In the genomic region with DNA sequence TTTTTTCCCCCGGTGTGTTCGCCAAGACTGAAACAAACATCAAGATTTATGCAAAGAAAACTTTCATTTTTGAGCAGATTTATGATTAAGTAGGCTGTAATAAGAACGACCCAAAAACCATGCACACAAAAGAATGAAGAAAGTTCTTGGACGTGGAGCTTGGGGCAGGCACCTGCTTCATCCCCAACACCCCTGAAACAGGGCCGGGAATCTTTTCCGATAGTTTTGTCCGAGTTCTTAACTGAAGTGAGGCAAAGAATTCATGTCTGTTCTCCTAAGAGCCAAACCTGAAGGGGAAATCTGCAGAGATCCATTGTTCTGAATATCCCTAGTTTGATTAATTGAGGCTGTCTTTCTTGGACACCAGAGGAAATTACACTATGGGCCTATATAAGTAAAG, we compare ENCODE assay signal across 9 mouse cellular contexts. TPM values are rescaled to one million over a fixed set of nuclear protein-coding genes. Genes with fewer than 3 reads are reported as not detected.
DNase-seq lines count a peak whose midpoint lies in the region; ATAC-seq and TF ChIP-seq lines count a peak whose summit lies in the region.
"Had no signal": no experiment of that assay in that cellular context is flagged by ENCODE, and none has a peak within 500 bp of the region (broad histone marks: within the 10 kb centered on the region; RNA-seq: fewer than 3 reads in every experiment).

No protein-coding gene starts in this region.

- no peaks in the 10 kb centered on the region for H3K9me3 ChIP-seq in heart, embryonic 13.5 days
- no peaks in the 10 kb centered on the region for H3K9me3 ChIP-seq in MEL (replicated peaks; ENCODE audit: insufficient read depth, low read length)
- H3K9me3 ChIP-seq in hindbrain, embryonic 14.5 days (ENCODE audit: control insufficient read depth, low read length), result no peaks in the 10 kb centered on the region
- H3K9me3 ChIP-seq in midbrain, embryonic 11.5 days (ENCODE audit: control insufficient read depth, low read length), result no peaks in the 10 kb centered on the region

- 60% methylated on average over 7 of the region's 7 CpGs for WGBS in heart, embryonic 13.5 days
- 71% methylated on average over 7 of the region's 7 CpGs for WGBS in hindbrain, embryonic 14.5 days
- 77% methylated on average over 7 of the region's 7 CpGs for WGBS in midbrain, embryonic 11.5 days

- TF ChIP-seq RAD21 in MEL (IDR thresholded peaks at IDR 0.05; ENCODE audit: low read depth, low read length), result no peak

- no peaks in the 10 kb centered on the region for H3K27me3 ChIP-seq in heart, embryonic 13.5 days (replicated peaks)
- H3K27me3 ChIP-seq in MEL (ENCODE audit: control insufficient read depth in 1 of 2, insufficient read depth in 2 of 2, low read length in 2 of 2), result no peaks in the 10 kb centered on the region
- no peaks in the 10 kb centered on the region for H3K27me3 ChIP-seq in hindbrain, embryonic 14.5 days (ENCODE audit: control insufficient read depth, insufficient read depth, low read length)
- no peaks in the 10 kb centered on the region for H3K27me3 ChIP-seq in midbrain, embryonic 11.5 days (ENCODE audit: control insufficient read depth, insufficient read depth, low read length)

- peaks cover 7% of the 10 kb centered on the region for H3K79me2 ChIP-seq in MEL (ENCODE audit: control insufficient read depth, insufficient read depth, low read length, poor library complexity)

- no peak for TF ChIP-seq CTCF in MEL (IDR thresholded peaks at IDR 0.05 in 2 of 3, conservative IDR thresholded peaks at IDR 0.05 in 1 of 3; ENCODE audit: control insufficient read depth in 1 of 3, insufficient read depth in 1 of 3, low read depth in 2 of 3, low read length in 3 of 3, poor library complexity in 1 of 3, severe bottlenecking in 1 of 3)

- TF ChIP-seq POLR2A in MEL (IDR thresholded peaks at IDR 0.05; ENCODE audit: control insufficient read depth in 1 of 2, insufficient read depth in 1 of 2, low read depth in 1 of 2, low read length in 2 of 2, poor library complexity in 1 of 2), result no peak

- TF ChIP-seq EP300 in MEL (IDR thresholded peaks at IDR 0.05; ENCODE audit: low read depth in 1 of 2, low read length in 2 of 2), result no peak

- H3K36me3 ChIP-seq in heart, embryonic 13.5 days, result peaks cover 10% of the 10 kb centered on the region
- peaks cover 0 to 9% of the 10 kb centered on the region in 2 experiments; a peak in 2 of 4 replicates for H3K36me3 ChIP-seq in MEL (ENCODE audit: control insufficient read depth in 1 of 2, insufficient read depth in 2 of 2, low read length in 2 of 2)
- H3K36me3 ChIP-seq in hindbrain, embryonic 14.5 days (replicated peaks; ENCODE audit: control insufficient read depth, insufficient read depth), result peaks cover 11% of the 10 kb centered on the region
- H3K36me3 ChIP-seq in midbrain, embryonic 11.5 days (ENCODE audit: control insufficient read depth, insufficient read depth, low read length), result no peaks in the 10 kb centered on the region

- H3K27ac ChIP-seq in heart, embryonic 13.5 days (replicated peaks), result peak overlapping the region; percentile 86
- no peak overlapping the region for H3K27ac ChIP-seq in MEL (ENCODE audit: control insufficient read depth, low read depth, low read length)
- no peak overlapping the region for H3K27ac ChIP-seq in hindbrain, embryonic 14.5 days
- no peak overlapping the region for H3K27ac ChIP-seq in midbrain, embryonic 11.5 days (ENCODE audit: low read depth, low read length)

- DNase-seq in heart, postnatal 25 days (ENCODE audit: low spot score), result no peak
- DNase-seq in MEL (ENCODE audit: low read depth, low spot score), result no peak
- DNase-seq in hindbrain, embryonic 14.5 days (ENCODE audit: low spot score), result no peak
- peak; percentile 83 for DNase-seq in midbrain, embryonic 11.5 days (ENCODE audit: low spot score, missing footprints)
- DNase-seq in thymus, postnatal 25 days, result no peak
- DNase-seq in T-cell, adult 2 months (ENCODE audit: low spot score), result no peak
- no peak for DNase-seq in left cerebral cortex, postnatal 4 days

- peaks cover 90% of the 10 kb centered on the region for H3K4me1 ChIP-seq in heart, embryonic 13.5 days
- H3K4me1 ChIP-seq in MEL (ENCODE audit: control insufficient read depth in 1 of 2, insufficient read depth in 2 of 2, low read length in 2 of 2), result peaks cover 0 to 7% of the 10 kb centered on the region in 2 experiments; a peak in 2 of 4 replicates
- H3K4me1 ChIP-seq in hindbrain, embryonic 14.5 days (replicated peaks; ENCODE audit: control insufficient read depth, insufficient read depth, low read length), result peaks cover 17% of the 10 kb centered on the region
- H3K4me1 ChIP-seq in midbrain, embryonic 11.5 days (ENCODE audit: control insufficient read depth, insufficient read depth, low read length), result peaks cover 17% of the 10 kb centered on the region

- H3K4me2 ChIP-seq in heart, embryonic 13.5 days, result peak overlapping the region; percentile 74
- H3K4me2 ChIP-seq in hindbrain, embryonic 14.5 days (replicated peaks), result peak overlapping the region; percentile 73
- H3K4me2 ChIP-seq in midbrain, embryonic 11.5 days, result peak overlapping the region; percentile 62

- H3K4me3 ChIP-seq in heart, embryonic 13.5 days, result peak overlapping the region; percentile 70
- peak overlapping the region; percentile 57 to 100 for H3K4me3 ChIP-seq in MEL (ENCODE audit: control insufficient read depth in 1 of 2, insufficient read depth in 1 of 2, low read depth in 2 of 2, low read length in 2 of 2)
- H3K4me3 ChIP-seq in hindbrain, embryonic 14.5 days (replicated peaks; ENCODE audit: low read length), result peak overlapping the region; percentile 84
- peak overlapping the region; percentile 88 for H3K4me3 ChIP-seq in midbrain, embryonic 11.5 days (ENCODE audit: low read depth, low read length)

- no peak for ATAC-seq in heart, embryonic 13.5 days (ENCODE audit: extremely low read depth, insufficient number of reproducible peaks, low FRiP score, low TSS enrichment)
- no peak for ATAC-seq in hindbrain, embryonic 14.5 days (ENCODE audit: low FRiP score)
- ATAC-seq in midbrain, embryonic 11.5 days (ENCODE audit: low FRiP score), result no peak

- intact Hi-C loops in heart, postnatal 25 days (cut with DNase I), result no loop called here
- intact Hi-C loops in left cerebral cortex, postnatal 4 days (cut with DNase I), result no loop called here

- peak overlapping the region; percentile 83 for H3K9ac ChIP-seq in heart, embryonic 13.5 days
- H3K9ac ChIP-seq in MEL (ENCODE audit: control insufficient read depth, low read depth, low read length, poor library complexity, severe bottlenecking), result peak overlapping the region; percentile 100
- peak overlapping the region; percentile 89 for H3K9ac ChIP-seq in hindbrain, embryonic 14.5 days
- H3K9ac ChIP-seq in midbrain, embryonic 11.5 days (ENCODE audit: low read length), result peak overlapping the region; percentile 95; the same call in 1 of the 2 replicates

TF ChIP-seq in MEL, 35 proteins besides CTCF, POLR2A, EP300 and RAD21:
- TF ChIP-seq KAT2A (conservative IDR thresholded peaks at IDR 0.05; ENCODE audit: low read depth, low read length) (no peak), MAZ (IDR thresholded peaks at IDR 0.05; ENCODE audit: low read depth, low read length) (no peak), ZC3H11A (IDR thresholded peaks at IDR 0.05; ENCODE audit: low read depth, low read length) (no peak), MEF2A (IDR thresholded peaks at IDR 0.05; ENCODE audit: extremely low read depth, insufficient replicate concordance, low read depth, low read length, poor library complexity, severe bottlenecking) (no peak), USF1 (IDR thresholded peaks at IDR 0.05; ENCODE audit: low read depth, low read length) (no peak), HCFC1 (IDR thresholded peaks at IDR 0.05; ENCODE audit: low read depth, low read length) (no peak), SMC3 (IDR thresholded peaks at IDR 0.05; ENCODE audit: low read depth, low read length) (no peak), ZNF384 (IDR thresholded peaks at IDR 0.05; ENCODE audit: low read depth, low read length) (no peak), MYC (IDR thresholded peaks at IDR 0.05; ENCODE audit: low read depth, low read length) (no peak), ZKSCAN1 (IDR thresholded peaks at IDR 0.05; ENCODE audit: low read depth, low read length) (no peak)

RNA-seq across cellular contexts. Expression of a gene that starts 1.1 kb away (rescaled TPM):
- 6.0 and 6.3 TPM in 2 replicates for polyA plus RNA-seq in heart, embryonic 13.5 days (2015; fragmentation: Nextera tagmentation; extraction: Ambion mirVana)
- total RNA-seq in heart, postnatal 25 days (2021), result 1 to 10 TPM; 2.6 to 3.3 TPM
- total RNA-seq in MEL (2012; rRNA removed), result 7.1 and 7.9 TPM in 2 replicates
- 10 to 100 TPM in 1 of 2 experiments, not detected in 1; 15.7 TPM for polyA plus RNA-seq in MEL (2012; ENCODE audit: insufficient read depth in 1 of 2, insufficient read length in 2 of 2, low read depth in 1 of 2, low replicate concordance in 2 of 2, missing spikeins in 1 of 2)
- polyA plus RNA-seq in hindbrain, embryonic 14.5 days (2014; fragmentation: Nextera tagmentation; extraction: Ambion mirVana), result 11.6 and 12.6 TPM in 2 replicates
- polyA plus RNA-seq in midbrain, embryonic 11.5 days (2014; fragmentation: Nextera tagmentation; extraction: Ambion mirVana), result 9.9 and 11.2 TPM in 2 replicates
- 10 to 100 TPM; 21.1 to 21.3 TPM for total RNA-seq in left cerebral cortex, postnatal 4 days (2021)

RNA-seq across cellular contexts. Expression of a gene that starts 20.1 kb away (rescaled TPM):
- polyA plus RNA-seq in heart, embryonic 13.5 days (2015; fragmentation: Nextera tagmentation; extraction: Ambion mirVana), result 41.8 and 43.3 TPM in 2 replicates
- total RNA-seq in heart, postnatal 25 days (2021), result 100 to 1,000 TPM; 182 to 191 TPM
- total RNA-seq in MEL (2012; rRNA removed), result 2.4 and 4.4 TPM in 2 replicates
- polyA plus RNA-seq in MEL (2012; ENCODE audit: insufficient read depth in 1 of 2, insufficient read length in 2 of 2, low read depth in 1 of 2, low replicate concordance in 2 of 2, missing spikeins in 1 of 2), result 1 to 10 TPM in 1 of 2 experiments, not detected in 1; 3.4 TPM
- 7.4 and 10.1 TPM in 2 replicates for polyA plus RNA-seq in hindbrain, embryonic 14.5 days (2014; fragmentation: Nextera tagmentation; extraction: Ambion mirVana)
- 2.0 and 2.1 TPM in 2 replicates for polyA plus RNA-seq in midbrain, embryonic 11.5 days (2014; fragmentation: Nextera tagmentation; extraction: Ambion mirVana)
- total RNA-seq in left cerebral cortex, postnatal 4 days (2021), result 10 to 100 TPM; 80.0 to 84.8 TPM
- total RNA-seq: hematopoietic stem cell, adult 5-6 weeks had no signal
